Mouse (Mus musculus) myocyte (in vitro differentiated cells): ENCODE measurements around the gene Zscan29.

Source experiments
- CEBPB ChIP-seq: IDR thresholded peaks from 2 replicates; pipeline ENCODE4 v1.6.1; 2011; ENCODE audit warnings: mild to moderate bottlenecking, moderate library complexity; ENCODE audit not compliant: poor library complexity, insufficient read depth, severe bottlenecking
- E2F4 ChIP-seq: IDR thresholded peaks from one replicate; pipeline ENCODE4 v1.6.1; 2011; ENCODE audit warnings: mild to moderate bottlenecking, control low read depth, moderate library complexity; ENCODE audit not compliant: insufficient read depth
- MAX ChIP-seq: IDR thresholded peaks from one replicate; pipeline ENCODE4 v1.6.1; 2011; ENCODE audit warnings: low read depth, mild to moderate bottlenecking, control low read depth
- MYOG ChIP-seq, 3 experiments: IDR thresholded peaks; one replicate each; pipeline ENCODE4 v1.6.1; 2011; ENCODE audit warnings: control low read depth in 2 of 3, low read depth in 2 of 3, mild to moderate bottlenecking in 2 of 3; ENCODE audit not compliant: insufficient read length in 2 of 3, control insufficient read depth in 1 of 3, insufficient read depth in 1 of 3
- POLR2A ChIP-seq: IDR thresholded peaks from one replicate; pipeline ENCODE4 v1.6.1; 2011; ENCODE audit warnings: low read depth, mild to moderate bottlenecking, control low read depth, moderate library complexity; ENCODE audit not compliant: insufficient read length
- TCF12 ChIP-seq: IDR thresholded peaks from one replicate; pipeline ENCODE4 v1.6.1; 2011; ENCODE audit warnings: mild to moderate bottlenecking, control low read depth; ENCODE audit not compliant: poor library complexity, insufficient read depth, severe bottlenecking
- TCF3 ChIP-seq: IDR thresholded peaks from one replicate; pipeline ENCODE4 v1.6.1; 2011; ENCODE audit warnings: low read depth, control low read depth; ENCODE audit not compliant: insufficient read length
- USF1 ChIP-seq: IDR thresholded peaks from one replicate; pipeline ENCODE4 v1.6.1; 2011; ENCODE audit warnings: low read depth, mild to moderate bottlenecking, control low read depth, moderate library complexity

GRCm38 (mm10) chr2:121183431-121183830 lies 12.5 kb upstream of the Zscan29 start:
- no peak for TF ChIP-seq POLR2A
- TF ChIP-seq E2F4, result no peak
- TF ChIP-seq MYOG (IDR thresholded peaks at IDR 0.05; ENCODE audit: control insufficient read depth in 1 of 3, insufficient read depth in 1 of 3, insufficient read length in 2 of 3, low read depth in 2 of 3), result no peak
- no peak for TF ChIP-seq TCF12
- no peak for TF ChIP-seq TCF3
- no peak for TF ChIP-seq USF1
- TF ChIP-seq CEBPB, result no peak
- no peak for TF ChIP-seq MAX
